Mouse (Mus musculus) ES-Bruce4 (cell line): ENCODE measurements around the gene Cfap58. TPM values are rescaled to one million over a fixed set of nuclear protein-coding genes. Genes with fewer than 3 reads are reported as not detected.

Source experiments
- H3K27ac ChIP-seq: 2 replicates; pipeline ENCODE4 v1.5.1; 2012; ENCODE audit warnings: low read length, inconsistent platforms; ENCODE audit not compliant: insufficient read depth
- H3K27me3 ChIP-seq: 2 replicates; pipeline ENCODE4 v1.6.1; 2012; ENCODE audit warnings: mild to moderate bottlenecking, low read length, inconsistent platforms; ENCODE audit not compliant: control insufficient read depth, poor library complexity, insufficient read depth, severe bottlenecking
- H3K36me3 ChIP-seq: 2 replicates; pipeline ENCODE4 v1.6.1; 2012; ENCODE audit warnings: inconsistent platforms, mild to moderate bottlenecking, low read length, moderate library complexity; ENCODE audit not compliant: control insufficient read depth, poor library complexity, insufficient read depth, severe bottlenecking
- H3K4me1 ChIP-seq: one replicate; pipeline ENCODE4 v1.8.1; 2011; ENCODE audit warnings: low read length; ENCODE audit not compliant: control insufficient read depth, insufficient read depth
- H3K4me3 ChIP-seq: 2 replicates; pipeline ENCODE4 v1.5.1; 2011; ENCODE audit warnings: low read depth, mild to moderate bottlenecking, low read length
- H3K9ac ChIP-seq: 2 replicates; pipeline ENCODE4 v1.6.1; 2012; ENCODE audit warnings: low read depth, mild to moderate bottlenecking, inconsistent platforms; ENCODE audit not compliant: poor library complexity, severe bottlenecking
- H3K9me3 ChIP-seq: replicated peaks from 2 replicates; pipeline ENCODE4 v1.6.1; 2012; ENCODE audit warnings: mild to moderate bottlenecking, low read length, inconsistent platforms; ENCODE audit not compliant: control insufficient read depth, poor library complexity, insufficient read depth, severe bottlenecking
- CTCF ChIP-seq: IDR thresholded peaks from one replicate; pipeline ENCODE4 v1.8.1; 2011; ENCODE audit warnings: low read depth, low read length
- EP300 ChIP-seq: IDR thresholded peaks from 2 replicates; pipeline ENCODE4 v1.6.1; 2011; ENCODE audit warnings: low read depth, low read length; ENCODE audit not compliant: insufficient read depth
- POLR2A ChIP-seq: IDR thresholded peaks from one replicate; pipeline ENCODE4 v1.8.1; 2011; ENCODE audit warnings: low read length; ENCODE audit not compliant: insufficient read depth
- polyA plus RNA-seq: library from polyadenylated mRNA; stranded (reverse); fragments of >200 nt; gene quantifications from 2 replicates; pipeline ENCODE4 v1.2.4, GENCODE M21; 2011; ENCODE audit warnings: low read depth; ENCODE audit not compliant: missing spikeins, insufficient read depth, insufficient read length

Gene Cfap58
- not detected in 2 replicates for polyA plus RNA-seq

DNA sequence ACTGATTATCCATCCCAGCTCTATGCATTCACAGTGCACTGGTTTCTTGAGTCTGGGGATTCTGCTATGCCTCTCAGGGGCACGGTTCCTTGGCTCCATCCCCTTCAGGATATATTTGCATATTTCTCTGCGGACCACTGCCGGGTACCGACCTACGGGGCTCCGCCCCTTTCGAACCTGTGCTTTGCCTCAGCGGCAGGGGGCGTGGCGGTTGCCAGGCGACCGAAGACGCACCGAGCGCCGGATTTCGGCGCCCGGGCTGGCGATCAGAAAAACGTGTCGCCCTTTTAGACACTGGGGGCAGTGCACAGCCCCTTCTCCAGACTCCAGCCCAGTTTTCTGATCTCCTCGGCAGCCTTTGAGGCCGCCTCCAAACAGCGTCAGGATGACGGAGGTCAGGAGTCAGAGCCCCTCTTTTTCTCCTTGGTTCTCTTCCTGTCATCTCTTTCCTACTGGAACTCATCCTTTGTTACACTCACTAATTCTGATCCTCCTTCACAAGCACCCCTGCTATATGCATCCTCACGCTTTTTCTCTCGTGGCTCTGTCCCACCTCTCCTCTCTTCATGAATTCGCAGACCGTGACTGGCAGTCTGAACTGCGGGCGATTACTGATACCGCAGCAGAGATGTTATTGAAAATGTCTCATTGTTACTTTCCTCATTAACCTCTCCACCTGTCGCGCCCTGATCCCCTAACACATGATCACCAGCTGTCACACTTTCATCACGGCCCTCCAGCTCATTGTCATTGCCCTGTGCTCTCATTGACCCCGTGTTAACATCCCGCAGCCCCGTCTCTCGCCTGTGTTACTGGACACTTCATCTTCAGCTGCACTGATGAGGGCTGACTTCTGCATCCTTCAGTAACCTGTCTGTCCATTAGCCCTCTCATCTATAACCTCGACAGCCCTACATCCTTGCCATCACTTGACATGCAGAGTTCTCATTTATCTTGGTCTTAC, at the start of gene Cfap58:
TSS of gene Cfap58 (plus strand) at position 233 of the 964 bp plus-strand sequence.
- no peaks in the 10 kb centered on the region for H3K36me3 ChIP-seq
- no peaks in the 10 kb centered on the region for H3K4me1 ChIP-seq
- H3K27ac ChIP-seq, result no peak within 1 kb of the TSS
- H3K4me3 ChIP-seq, result no peak within 1 kb of the TSS
- no peak within 1 kb of the TSS for H3K9ac ChIP-seq
- H3K27me3 ChIP-seq, result no peaks in the 10 kb centered on the region
- H3K9me3 ChIP-seq, result no peaks in the 10 kb centered on the region
- no peak for TF ChIP-seq POLR2A
- TF ChIP-seq CTCF, result no peak
- no peak for TF ChIP-seq EP300

DNA sequence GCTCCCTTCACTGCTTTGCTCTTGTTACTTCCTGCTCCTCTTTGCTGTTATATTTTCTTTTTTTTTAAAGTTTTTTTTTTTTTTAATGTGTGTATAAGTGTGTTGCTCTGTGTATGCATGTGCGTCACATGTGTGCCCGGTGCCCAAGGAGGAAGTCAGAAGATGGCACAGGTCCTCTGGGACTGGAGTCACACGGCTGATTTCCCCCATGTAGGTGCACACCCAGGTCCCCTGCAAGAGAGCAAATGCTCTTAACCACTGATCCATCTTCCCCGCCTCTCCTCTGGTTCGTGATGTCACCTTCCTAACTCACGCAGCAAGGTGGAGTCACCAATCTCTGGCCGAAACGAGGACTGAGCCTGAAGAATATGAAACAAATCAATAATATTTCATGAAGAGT, 49.4 kb upstream of the Cfap58 start:
- no peaks in the 10 kb centered on the region for H3K4me1 ChIP-seq

DNA sequence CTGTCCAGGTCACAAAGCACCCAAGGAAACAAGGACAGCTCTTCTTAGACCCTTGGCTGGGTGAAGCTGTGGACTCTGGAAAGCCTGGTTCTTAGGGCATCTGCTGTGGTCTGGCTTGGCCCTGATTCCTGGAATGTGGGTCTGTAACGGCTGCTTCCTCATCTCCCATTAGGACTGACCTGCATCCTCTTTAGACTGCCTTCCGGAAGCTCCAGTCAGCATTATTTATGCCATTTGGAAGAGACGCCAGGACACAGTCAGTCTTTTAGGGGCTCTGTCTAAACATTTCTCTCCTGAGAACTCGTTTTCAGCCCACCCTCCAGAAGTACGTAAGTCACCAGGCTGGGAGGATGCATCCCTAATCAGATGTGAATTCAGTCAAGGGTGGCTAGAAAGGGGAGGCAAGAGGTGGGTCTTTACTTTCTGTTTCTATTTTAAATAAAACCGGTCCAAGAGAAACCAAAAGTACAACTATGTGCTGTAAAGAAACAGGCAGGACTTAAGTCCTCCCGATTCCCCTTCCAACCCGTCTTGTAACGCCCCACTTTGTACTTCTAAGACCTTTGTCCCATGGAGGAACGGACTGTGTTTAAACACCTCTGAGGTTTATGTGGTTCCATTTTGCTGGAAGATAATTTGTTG, 46.9 kb upstream of the Cfap58 start:
- Histone ChIP-seq H3K36me3 (no peaks in the 10 kb centered on the region), H3K27me3 (no peaks in the 10 kb centered on the region), H3K9ac (no peak overlapping the region), H3K27ac (no peak overlapping the region), H3K4me3 (no peak overlapping the region), H3K9me3 (no peaks in the 10 kb centered on the region), H3K4me1 (no peaks in the 10 kb centered on the region)
- TF ChIP-seq CTCF (no peak), EP300 (no peak), POLR2A (no peak)

More for the DNA sequence above, 49.4 kb upstream of the Cfap58 start:
- no peak overlapping the region for H3K9ac ChIP-seq
- H3K27ac ChIP-seq, result no peak overlapping the region
- TF ChIP-seq POLR2A, result no peak
- TF ChIP-seq CTCF, result no peak
- no peak for TF ChIP-seq EP300
- no peaks in the 10 kb centered on the region for H3K36me3 ChIP-seq
- no peaks in the 10 kb centered on the region for H3K9me3 ChIP-seq
- no peak overlapping the region for H3K4me3 ChIP-seq
- H3K27me3 ChIP-seq, result no peaks in the 10 kb centered on the region

DNA sequence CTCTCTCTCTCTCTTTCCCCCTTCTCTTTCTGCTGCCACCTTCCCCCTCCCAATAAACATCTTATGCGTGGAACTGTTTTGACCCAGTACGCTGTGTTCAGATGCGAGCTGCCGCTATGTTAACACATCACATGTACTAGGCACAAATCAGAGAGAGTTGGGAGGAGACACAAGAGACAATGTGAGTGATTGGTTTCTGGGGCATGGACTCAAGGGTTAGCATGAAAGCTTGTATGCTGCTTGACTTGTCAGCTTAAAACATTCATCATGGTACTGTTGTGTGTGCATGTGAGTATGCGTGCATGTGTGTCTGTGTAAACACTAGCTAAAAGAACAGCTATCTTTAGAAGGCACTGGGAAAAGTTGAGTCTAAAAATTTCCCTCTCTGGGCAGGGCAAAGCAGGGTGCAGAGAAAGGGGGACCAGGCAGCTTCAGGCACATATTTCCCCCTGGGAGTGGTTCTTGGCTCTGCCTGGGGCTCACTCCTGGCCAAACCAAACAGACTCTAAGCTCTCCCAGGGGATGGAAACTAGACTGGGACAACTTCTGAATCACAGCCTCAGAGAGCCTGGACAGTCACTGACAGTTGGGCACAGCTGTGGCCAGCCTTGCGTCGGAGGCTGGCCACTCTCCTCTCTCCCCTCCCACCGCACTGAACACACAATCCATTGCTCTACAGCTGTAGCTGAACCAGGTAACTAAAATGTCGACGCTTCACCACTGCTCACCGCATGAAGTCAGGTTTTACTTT, 45.7 kb upstream of the Cfap58 start:
- Histone ChIP-seq H3K9ac (no peak overlapping the region), H3K27ac (no peak overlapping the region), H3K4me1 (no peaks in the 10 kb centered on the region), H3K4me3 (no peak overlapping the region), H3K27me3 (no peaks in the 10 kb centered on the region), H3K9me3 (no peaks in the 10 kb centered on the region), H3K36me3 (no peaks in the 10 kb centered on the region)
- TF ChIP-seq CTCF (no peak), EP300 (no peak), POLR2A (no peak)

DNA sequence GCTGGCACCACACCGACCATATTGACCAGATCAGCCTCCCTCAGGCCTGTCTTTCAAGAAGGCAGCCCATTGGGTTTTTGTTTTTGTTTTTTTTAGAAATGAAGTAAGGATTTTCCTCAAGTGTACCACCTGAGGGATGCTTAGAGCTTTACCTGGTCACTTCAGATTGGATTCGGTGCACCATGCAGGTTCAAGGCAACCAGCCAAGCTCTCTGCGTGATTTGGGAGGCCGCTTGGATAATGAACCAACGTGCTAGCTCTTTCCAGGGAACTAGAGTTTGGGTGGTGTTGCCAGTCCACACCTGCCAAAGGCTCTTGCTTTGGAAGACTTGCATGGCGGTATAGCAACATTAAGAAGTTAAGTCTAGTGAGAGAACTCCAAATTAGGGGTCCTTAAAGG, 44.4 kb upstream of the Cfap58 start:
- Histone ChIP-seq H3K4me3 (no peak overlapping the region), H3K27ac (no peak overlapping the region), H3K9ac (no peak overlapping the region), H3K27me3 (no peaks in the 10 kb centered on the region), H3K9me3 (no peaks in the 10 kb centered on the region), H3K36me3 (no peaks in the 10 kb centered on the region), H3K4me1 (no peaks in the 10 kb centered on the region)
- no peak for TF ChIP-seq CTCF
- no peak for TF ChIP-seq POLR2A
- no peak for TF ChIP-seq EP300
